Mouse (Mus musculus): ENCODE measurements around the gene Mapk8. TPM values are rescaled to one million over a fixed set of nuclear protein-coding genes. Genes with fewer than 3 reads are reported as not detected.

The Mapk8 gene
- polyA plus RNA-seq, 1 experiment from 2014 or later, result 13.1 TPM

- 84% methylated on average over 1 of the region's 1 CpGs for WGBS
- no peak overlapping the region for H3K4me2 ChIP-seq (ENCODE audit: low read depth, low read length)
- H3K9me3 ChIP-seq (ENCODE audit: control insufficient read depth, low read length), result no peaks in the 10 kb centered on the region; the same call in 1 of the 2 replicates
- no peak overlapping the region for H3K27ac ChIP-seq (replicated peaks; ENCODE audit: low read depth, low read length)
- ATAC-seq (ENCODE audit: low read depth) (no peak), DNase-seq (ENCODE audit: low spot score) (no peak)
- H3K9ac ChIP-seq (ENCODE audit: low read depth, low read length), result no peak overlapping the region
- H3K27me3 ChIP-seq (replicated peaks; ENCODE audit: control insufficient read depth, insufficient read depth, low read length), result no peaks in the 10 kb centered on the region
- no peaks in the 10 kb centered on the region for H3K36me3 ChIP-seq (ENCODE audit: control insufficient read depth, insufficient read depth, low read length)
- H3K4me3 ChIP-seq (ENCODE audit: low read depth, low read length), result no peak overlapping the region
- H3K4me1 ChIP-seq (ENCODE audit: control insufficient read depth, insufficient read depth, low read length), result no peaks in the 10 kb centered on the region
Measured at GRCm38 (mm10) chr14:33423003-33423402, 24.0 kb downstream of the Mapk8 start.

- 93% methylated on average over 3 of the region's 3 CpGs for WGBS
- DNase-seq (ENCODE audit: low spot score), result no peak
- Histone ChIP-seq H3K4me2 (ENCODE audit: low read depth, low read length) (no peak overlapping the region), H3K27me3 (replicated peaks; ENCODE audit: control insufficient read depth, insufficient read depth, low read length) (no peaks in the 10 kb centered on the region), H3K36me3 (ENCODE audit: control insufficient read depth, insufficient read depth, low read length) (no peaks in the 10 kb centered on the region), H3K4me1 (ENCODE audit: control insufficient read depth, insufficient read depth, low read length) (no peaks in the 10 kb centered on the region), H3K4me3 (ENCODE audit: low read depth, low read length) (no peak overlapping the region), H3K27ac (replicated peaks; ENCODE audit: low read depth, low read length) (no peak overlapping the region), H3K9me3 (ENCODE audit: control insufficient read depth, low read length) (no peaks in the 10 kb centered on the region), H3K9ac (ENCODE audit: low read depth, low read length) (no peak overlapping the region)
- no peak for ATAC-seq (ENCODE audit: low read depth)
Measured at GRCm38 (mm10) chr14:33418311-33418909, 28.5 kb downstream of the Mapk8 start.

- Histone ChIP-seq H3K4me1 (ENCODE audit: control insufficient read depth, insufficient read depth, low read length) (no peaks in the 10 kb centered on the region), H3K4me2 (ENCODE audit: low read depth, low read length) (no peak overlapping the region), H3K9me3 (ENCODE audit: control insufficient read depth, low read length) (no peaks in the 10 kb centered on the region), H3K27me3 (replicated peaks; ENCODE audit: control insufficient read depth, insufficient read depth, low read length) (no peaks in the 10 kb centered on the region), H3K9ac (ENCODE audit: low read depth, low read length) (no peak overlapping the region), H3K36me3 (ENCODE audit: control insufficient read depth, insufficient read depth, low read length) (no peaks in the 10 kb centered on the region), H3K4me3 (ENCODE audit: low read depth, low read length) (no peak overlapping the region), H3K27ac (replicated peaks; ENCODE audit: low read depth, low read length) (no peak overlapping the region)
- 86% methylated on average over 1 of the region's 1 CpGs for WGBS
- ATAC-seq (ENCODE audit: low read depth), result no peak
- no peak for DNase-seq (ENCODE audit: low spot score)
Measured at GRCm38 (mm10) chr14:33415746-33416145, 31.2 kb downstream of the Mapk8 start.

- ATAC-seq (ENCODE audit: low read depth), result no peak
- 98% methylated on average over 1 of the region's 1 CpGs for WGBS
- H3K4me1 ChIP-seq (ENCODE audit: control insufficient read depth, insufficient read depth, low read length), result no peaks in the 10 kb centered on the region
- no peak overlapping the region for H3K9ac ChIP-seq (ENCODE audit: low read depth, low read length)
- H3K9me3 ChIP-seq (ENCODE audit: control insufficient read depth, low read length), result no peaks in the 10 kb centered on the region
- H3K36me3 ChIP-seq (ENCODE audit: control insufficient read depth, insufficient read depth, low read length), result peaks cover 24% of the 10 kb centered on the region
- H3K27ac ChIP-seq (replicated peaks; ENCODE audit: low read depth, low read length), result no peak overlapping the region
- H3K4me3 ChIP-seq (ENCODE audit: low read depth, low read length), result no peak overlapping the region
- no peaks in the 10 kb centered on the region for H3K27me3 ChIP-seq (replicated peaks; ENCODE audit: control insufficient read depth, insufficient read depth, low read length)
- no peak for DNase-seq (ENCODE audit: low spot score)
- no peak overlapping the region for H3K4me2 ChIP-seq (ENCODE audit: low read depth, low read length)
Measured at GRCm38 (mm10) chr14:33402331-33402730, 44.6 kb downstream of the Mapk8 start.

- no peaks in the 10 kb centered on the region for H3K27me3 ChIP-seq (replicated peaks; ENCODE audit: control insufficient read depth, insufficient read depth, low read length)
- H3K4me1 ChIP-seq (ENCODE audit: control insufficient read depth, insufficient read depth, low read length), result no peaks in the 10 kb centered on the region
- 72% methylated on average over 3 of the region's 3 CpGs for WGBS
- no peak overlapping the region for H3K9ac ChIP-seq (ENCODE audit: low read depth, low read length)
- H3K9me3 ChIP-seq (ENCODE audit: control insufficient read depth, low read length), result no peaks in the 10 kb centered on the region
- ATAC-seq (ENCODE audit: low read depth), result no peak
- H3K36me3 ChIP-seq (ENCODE audit: control insufficient read depth, insufficient read depth, low read length), result peaks cover 15% of the 10 kb centered on the region
- no peak overlapping the region for H3K4me3 ChIP-seq (ENCODE audit: low read depth, low read length)
- H3K4me2 ChIP-seq (ENCODE audit: low read depth, low read length), result no peak overlapping the region
- DNase-seq (ENCODE audit: low spot score), result no peak
- no peak overlapping the region for H3K27ac ChIP-seq (replicated peaks; ENCODE audit: low read depth, low read length)
Measured at GRCm38 (mm10) chr14:33400019-33400418, 46.9 kb downstream of the Mapk8 start.

GRCm38 (mm10) chr14:33398065-33398860, 48.7 kb downstream of the Mapk8 start:
- H3K27ac ChIP-seq (replicated peaks; ENCODE audit: low read depth, low read length), result no peak overlapping the region
- H3K9ac ChIP-seq (ENCODE audit: low read depth, low read length), result no peak overlapping the region
- H3K36me3 ChIP-seq (ENCODE audit: control insufficient read depth, insufficient read depth, low read length), result peaks cover 15% of the 10 kb centered on the region
- ATAC-seq (ENCODE audit: low read depth), result no peak
- no peak for DNase-seq (ENCODE audit: low spot score)
- H3K4me2 ChIP-seq (ENCODE audit: low read depth, low read length), result no peak overlapping the region
- no peaks in the 10 kb centered on the region for H3K4me1 ChIP-seq (ENCODE audit: control insufficient read depth, insufficient read depth, low read length)
- no peaks in the 10 kb centered on the region for H3K9me3 ChIP-seq (ENCODE audit: control insufficient read depth, low read length)
- WGBS, result 88% methylated on average over 5 of the region's 5 CpGs
- no peaks in the 10 kb centered on the region for H3K27me3 ChIP-seq (replicated peaks; ENCODE audit: control insufficient read depth, insufficient read depth, low read length)
- H3K4me3 ChIP-seq (ENCODE audit: low read depth, low read length), result no peak overlapping the region

GRCm38 (mm10) chr14:33380830-33381457, 66.0 kb downstream of the Mapk8 start:
- no peak overlapping the region for H3K4me2 ChIP-seq (ENCODE audit: low read depth, low read length)
- no peak overlapping the region for H3K27ac ChIP-seq (replicated peaks; ENCODE audit: low read depth, low read length)
- H3K9me3 ChIP-seq (ENCODE audit: control insufficient read depth, low read length), result no peaks in the 10 kb centered on the region
- whole genome bisulfite sequencing, result 84% methylated on average over 6 of the region's 6 CpGs
- H3K9ac ChIP-seq (ENCODE audit: low read depth, low read length), result no peak overlapping the region
- H3K36me3 ChIP-seq (ENCODE audit: control insufficient read depth, insufficient read depth, low read length), result peaks cover 52% of the 10 kb centered on the region
- no peak for ATAC-seq (ENCODE audit: low read depth)
- no peaks in the 10 kb centered on the region for H3K4me1 ChIP-seq (ENCODE audit: control insufficient read depth, insufficient read depth, low read length)
- no peak for DNase-seq (ENCODE audit: low spot score)
- no peaks in the 10 kb centered on the region for H3K27me3 ChIP-seq (replicated peaks; ENCODE audit: control insufficient read depth, insufficient read depth, low read length)
- no peak overlapping the region for H3K4me3 ChIP-seq (ENCODE audit: low read depth, low read length)

GRCm38 (mm10) chr14:33378723-33379122, 68.2 kb downstream of the Mapk8 start:
- no peaks in the 10 kb centered on the region for H3K4me1 ChIP-seq (ENCODE audit: control insufficient read depth, insufficient read depth, low read length)
- H3K36me3 ChIP-seq (ENCODE audit: control insufficient read depth, insufficient read depth, low read length), result peaks cover 44% of the 10 kb centered on the region
- no peak overlapping the region for H3K4me3 ChIP-seq (ENCODE audit: low read depth, low read length)
- DNase-seq (ENCODE audit: low spot score) (no peak), ATAC-seq (ENCODE audit: low read depth) (no peak)
- no peak overlapping the region for H3K9ac ChIP-seq (ENCODE audit: low read depth, low read length)
- H3K9me3 ChIP-seq (ENCODE audit: control insufficient read depth, low read length), result no peaks in the 10 kb centered on the region
- no peaks in the 10 kb centered on the region for H3K27me3 ChIP-seq (replicated peaks; ENCODE audit: control insufficient read depth, insufficient read depth, low read length)
- H3K4me2 ChIP-seq (ENCODE audit: low read depth, low read length), result no peak overlapping the region
- WGBS, result 78% methylated on average over 5 of the region's 5 CpGs
- no peak overlapping the region for H3K27ac ChIP-seq (replicated peaks; ENCODE audit: low read depth, low read length)
